Mouse (Mus musculus) megakaryocyte-erythroid progenitor cell, adult 5 weeks (primary cell): ENCODE data around the gene Wdfy3. TPM values are rescaled to one million over a fixed set of nuclear protein-coding genes. Genes with fewer than 3 reads are reported as not detected.

Source experiments
- polyA plus RNA-seq: library from polyadenylated mRNA; stranded (reverse); fragments of >175 nt; gene quantifications from 2 replicates; pipeline ENCODE4 v1.2.3, GENCODE M21; 2012

Gene Wdfy3
- polyA plus RNA-seq, result 5.5 and 9.1 TPM in 2 replicates

DNA sequence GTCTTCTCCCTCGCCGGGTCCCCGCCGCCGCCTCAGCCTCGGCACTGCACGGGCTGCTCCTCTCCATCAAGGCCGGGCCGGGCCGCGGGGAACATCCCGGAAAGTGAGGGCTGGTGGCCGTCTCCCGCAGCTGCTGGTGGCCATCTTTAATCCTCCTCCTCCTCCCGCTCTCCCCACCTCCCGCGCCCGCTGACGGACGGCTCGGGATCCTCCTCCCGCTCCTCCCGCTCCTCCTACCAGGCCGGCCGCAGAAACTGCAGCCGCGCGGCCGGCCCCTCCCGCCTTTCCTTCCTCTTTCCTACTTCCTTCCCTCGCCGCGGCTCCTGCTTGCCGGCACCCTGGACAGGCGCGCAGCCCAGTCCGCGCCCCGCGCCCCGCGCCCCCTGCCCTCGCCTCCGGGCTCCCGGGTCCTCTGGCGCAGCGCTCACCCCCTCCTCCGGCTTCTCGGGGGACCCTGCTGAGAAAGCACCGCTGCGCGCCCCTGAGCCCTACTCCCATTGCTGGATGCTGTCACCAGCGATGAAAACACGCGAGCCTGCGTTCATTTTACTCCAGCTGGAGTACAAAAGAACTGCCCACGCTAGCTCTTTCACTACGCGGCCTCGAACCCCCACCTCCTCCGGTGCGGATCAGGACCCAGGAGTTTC lies at the start of gene Wdfy3:
Wdfy3 (minus strand) TSS at position 155 of the 647 bp plus-strand sequence.

